Mouse (Mus musculus): Measurements from ENCODE around the gene Tdrd3.

DNA sequence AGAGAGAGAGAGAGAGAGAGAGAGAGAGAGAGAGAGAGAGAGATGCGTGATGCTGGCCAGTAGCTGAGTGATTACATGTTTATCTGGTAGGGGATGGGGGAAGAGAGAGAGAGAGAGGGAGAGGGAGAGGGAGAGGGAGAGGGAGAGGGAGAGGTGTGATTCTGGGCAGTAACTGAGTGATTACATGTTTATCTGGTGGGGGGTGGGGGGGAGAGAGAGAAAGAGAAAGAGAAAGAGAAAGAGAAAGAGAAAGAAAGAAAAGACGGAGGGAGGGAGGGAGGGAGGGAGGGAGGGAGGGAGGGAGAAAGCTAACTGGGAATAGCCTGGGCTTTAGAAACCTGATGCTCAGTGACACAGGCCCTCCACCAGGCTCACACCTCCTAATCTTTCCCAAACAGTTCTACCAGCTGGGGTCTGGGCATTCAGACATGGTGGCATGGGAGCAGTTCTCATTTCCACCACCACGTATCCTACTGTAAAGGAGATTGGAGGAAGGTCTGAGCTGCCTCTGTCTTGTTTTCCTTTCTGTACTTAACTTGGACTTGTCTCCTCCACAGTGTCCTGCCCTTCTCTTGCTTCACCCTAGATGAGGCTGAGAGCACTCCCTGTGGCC lies 62.0 kb downstream of the Tdrd3 start:
- TF ChIP-seq CTCF (IDR thresholded peaks at IDR 0.05; ENCODE audit: extremely low read depth, insufficient read depth, low read length), result no peak
- no peak for TF ChIP-seq POLR2A (IDR thresholded peaks at IDR 0.05; ENCODE audit: extremely low read depth, insufficient read depth, low read length)

All from cortical plate, adult 2 months (tissue).